Mouse (Mus musculus) adrenal gland, postnatal 10 days (tissue): ENCODE measurements around the gene Rhbdd1. TPM values are rescaled to one million over a fixed set of nuclear protein-coding genes. Genes with fewer than 3 reads are reported as not detected.
A peak's percentile ranks its signal among the peaks of the same experiment; 100 is the strongest.

Experiments used
- DNase-seq: peaks from one replicate; pipeline ENCODE4 v3.0.0; 2021; ENCODE audit warnings: mixed read lengths
- total RNA-seq, 2 experiments: library from RNA; stranded (reverse); gene quantifications; 2 replicates each; pipeline ENCODE4 v1.2.3; 2021

Gene Rhbdd1
- total RNA-seq, 2 experiments from 2014 or later = 20.4 to 21.2 TPM

DNA sequence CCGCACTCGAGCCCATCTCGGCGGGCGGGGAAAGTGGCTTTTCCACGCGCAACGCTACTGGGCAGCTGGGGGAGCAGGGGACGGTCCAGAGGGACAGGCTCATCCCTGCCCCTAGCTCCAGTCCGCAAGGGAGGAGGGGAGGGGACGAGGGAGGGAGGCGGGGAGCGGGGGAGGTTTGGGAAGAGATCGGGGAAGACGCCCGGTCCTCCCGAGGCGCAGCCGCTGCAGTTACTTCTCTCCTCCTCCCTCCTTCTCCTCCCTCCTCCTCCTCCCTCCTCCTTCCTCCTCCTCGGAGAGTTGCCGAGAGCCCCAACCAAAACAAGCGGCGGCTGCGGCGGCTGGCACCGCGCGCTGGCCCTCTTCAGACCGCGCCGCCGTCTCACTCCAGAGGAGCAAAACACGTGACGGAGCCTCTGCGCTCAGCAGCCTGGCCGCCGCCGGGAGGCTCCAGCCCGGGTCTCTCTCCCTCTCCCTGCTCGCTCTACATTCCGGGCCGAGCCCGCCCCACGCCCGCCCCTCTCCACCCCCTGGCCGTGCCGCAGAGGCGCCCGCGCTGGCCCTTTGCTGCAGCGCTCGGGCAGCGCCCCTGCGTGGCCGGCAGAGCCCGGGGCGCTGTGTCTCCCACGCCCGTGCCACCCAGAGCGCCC lies 25.0 kb upstream of the Rhbdd1 start, which contains the start of gene Irs1:
Irs1 (minus strand) TSS at position 266 of the 647 bp plus-strand sequence.
- peak; percentile 93 for DNase-seq

- DNase-seq = no peak
Measured at GRCm38 (mm10) chr1:82291930-82292712, 24.1 kb upstream of the Rhbdd1 start.

- peak; percentile 64 for DNase-seq
Measured at GRCm38 (mm10) chr1:82292771-82293170, 23.5 kb upstream of the Rhbdd1 start.

- DNase-seq = peak; percentile 43
Measured at GRCm38 (mm10) chr1:82294102-82294501, 22.1 kb upstream of the Rhbdd1 start.

- no peak for DNase-seq
Measured at GRCm38 (mm10) chr1:82298586-82298985, 17.7 kb upstream of the Rhbdd1 start.

GRCm38 (mm10) chr1:82304483-82304882 lies 11.8 kb upstream of the Rhbdd1 start:
- no peak for DNase-seq

DNA sequence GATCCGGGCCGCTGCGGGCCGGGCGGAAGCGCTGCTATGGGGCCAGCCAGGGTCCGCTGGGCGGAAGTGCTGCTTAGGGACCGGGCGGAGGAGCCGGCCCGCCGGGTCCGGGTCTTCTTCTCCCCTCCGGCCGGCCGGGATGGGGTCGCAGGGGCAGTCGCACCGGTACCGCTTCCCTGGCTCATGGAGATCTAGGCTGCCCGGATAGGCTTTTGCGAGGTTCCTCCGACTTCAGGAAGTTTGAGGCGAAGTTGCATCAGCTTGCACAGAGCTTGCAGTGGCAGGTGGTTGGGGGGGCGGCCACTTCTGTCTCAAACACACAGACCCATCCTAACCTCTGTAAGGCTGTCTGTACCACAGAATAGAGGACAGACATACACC lies 484 bp downstream of the Rhbdd1 start:
- peak; percentile 54 for DNase-seq

GRCm38 (mm10) chr1:82320456-82320855 lies 4.2 kb downstream of the Rhbdd1 start:
- DNase-seq = no peak

DNA sequence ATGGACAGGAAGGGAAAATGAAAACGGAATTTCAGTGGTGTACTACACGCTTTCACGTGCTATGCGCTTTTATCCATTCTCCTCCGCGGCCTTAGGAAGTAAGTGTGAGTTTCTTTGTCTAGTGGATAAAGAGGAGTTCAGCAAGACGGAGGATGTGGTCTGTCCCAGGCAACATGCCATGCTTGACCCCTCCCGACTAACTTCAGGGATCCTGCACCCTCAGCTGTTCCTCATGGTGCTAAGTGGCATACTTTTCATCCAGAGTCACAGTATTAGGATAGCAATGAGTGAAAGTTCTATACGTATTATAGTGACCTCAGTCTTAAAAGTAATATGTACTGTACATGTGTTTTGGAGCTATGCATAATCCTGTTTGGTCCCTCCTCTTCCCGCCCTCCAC lies 4.6 kb downstream of the Rhbdd1 start:
- no peak for DNase-seq

- no peak for DNase-seq
Measured at GRCm38 (mm10) chr1:82321441-82321840, 5.2 kb downstream of the Rhbdd1 start.

DNA sequence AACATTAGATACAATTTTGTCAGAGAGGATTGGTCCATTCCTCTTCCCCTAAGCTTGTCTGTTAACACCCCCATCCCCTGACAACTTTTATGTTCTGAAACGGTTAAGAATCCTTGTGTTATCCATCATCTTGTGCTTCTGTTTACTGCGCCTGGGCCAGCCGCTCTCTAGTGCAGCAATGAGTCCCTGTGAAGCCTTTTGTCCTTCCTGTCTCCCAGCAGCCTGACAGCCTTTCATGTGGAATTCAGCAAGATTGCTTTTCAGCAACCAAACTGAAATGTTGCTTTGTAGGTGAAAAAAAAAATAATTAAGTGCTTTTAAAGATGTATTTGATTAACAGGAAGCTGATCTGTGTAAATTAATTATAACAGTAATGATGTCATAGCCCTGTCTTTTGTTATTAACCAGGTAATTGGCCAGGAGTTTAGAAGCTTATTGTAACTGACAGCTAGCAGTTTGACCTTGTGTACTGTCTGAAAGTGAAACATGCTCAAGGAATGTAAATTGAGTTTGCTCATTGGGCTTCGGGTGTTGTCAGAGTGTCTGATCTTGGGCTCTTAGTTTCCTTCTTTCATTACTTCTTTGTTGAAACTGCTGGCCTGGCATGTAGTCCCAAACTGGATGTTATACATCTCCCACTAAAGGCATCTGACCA lies 8.0 kb downstream of the Rhbdd1 start:
- no peak for DNase-seq

DNA sequence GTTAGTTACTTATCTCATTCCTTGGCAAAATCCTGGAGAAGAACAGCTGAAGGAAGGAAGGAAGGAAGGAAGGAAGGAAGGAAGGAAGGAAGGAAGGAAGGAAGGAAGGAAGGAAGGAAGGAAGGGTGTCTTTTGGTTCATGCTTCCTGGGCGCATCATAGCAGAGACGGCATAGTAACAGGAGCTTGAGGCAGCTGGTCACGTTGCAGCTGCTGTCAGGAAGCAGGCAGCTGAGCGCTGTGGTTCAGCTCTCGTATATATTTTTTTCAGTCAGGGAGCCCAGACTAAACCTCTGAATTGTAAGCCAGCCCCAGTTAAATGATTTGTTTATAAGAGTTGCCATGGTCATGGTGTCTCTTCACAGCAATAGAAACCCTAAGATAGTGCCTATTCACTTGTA lies 9.9 kb downstream of the Rhbdd1 start:
- DNase-seq = no peak

GRCm38 (mm10) chr1:82328033-82328775 lies 12.0 kb downstream of the Rhbdd1 start:
- no peak for DNase-seq

GRCm38 (mm10) chr1:82329237-82329953 lies 13.1 kb downstream of the Rhbdd1 start:
- no peak for DNase-seq

DNA sequence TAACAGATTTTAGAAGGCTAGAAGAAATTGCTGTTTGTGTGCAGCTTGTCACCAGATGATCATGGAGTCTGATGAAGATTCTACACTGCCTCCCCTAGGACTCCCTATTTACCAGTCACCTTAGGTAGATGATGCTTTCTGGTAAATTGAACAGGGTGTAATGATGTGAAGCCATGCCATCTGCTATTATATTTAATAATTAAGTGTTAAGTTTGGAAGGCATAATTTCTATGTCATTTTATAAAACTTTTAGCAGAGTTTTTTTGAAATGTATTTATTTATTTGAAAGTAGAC lies 13.6 kb downstream of the Rhbdd1 start:
- no peak for DNase-seq

- no peak for DNase-seq
Measured at GRCm38 (mm10) chr1:82334506-82334905, 18.3 kb downstream of the Rhbdd1 start.

DNA sequence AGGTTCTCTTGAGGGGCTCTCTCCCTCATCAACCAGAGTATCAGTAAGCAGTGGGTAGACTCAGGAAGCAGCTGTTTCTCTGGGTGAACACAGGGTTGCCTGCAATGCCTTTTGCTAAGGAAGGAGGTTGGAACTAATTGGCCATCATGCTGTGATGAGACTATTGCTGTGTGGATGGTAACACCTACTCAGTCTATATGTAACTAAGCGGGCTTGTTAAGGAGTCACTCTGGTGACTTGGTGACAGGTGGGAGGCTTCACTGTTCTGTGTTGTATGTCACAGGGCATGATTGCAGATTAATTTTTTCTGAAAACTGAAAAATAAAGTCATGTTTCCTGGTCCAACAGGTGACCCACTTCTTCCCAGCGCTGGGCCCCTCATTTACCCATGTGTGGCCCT lies 36.8 kb downstream of the Rhbdd1 start:
- no peak for DNase-seq

GRCm38 (mm10) chr1:82353755-82354154 lies 37.5 kb downstream of the Rhbdd1 start:
- no peak for DNase-seq

- peak; percentile 22 for DNase-seq
Measured at GRCm38 (mm10) chr1:82358871-82359647, 42.8 kb downstream of the Rhbdd1 start.

DNA sequence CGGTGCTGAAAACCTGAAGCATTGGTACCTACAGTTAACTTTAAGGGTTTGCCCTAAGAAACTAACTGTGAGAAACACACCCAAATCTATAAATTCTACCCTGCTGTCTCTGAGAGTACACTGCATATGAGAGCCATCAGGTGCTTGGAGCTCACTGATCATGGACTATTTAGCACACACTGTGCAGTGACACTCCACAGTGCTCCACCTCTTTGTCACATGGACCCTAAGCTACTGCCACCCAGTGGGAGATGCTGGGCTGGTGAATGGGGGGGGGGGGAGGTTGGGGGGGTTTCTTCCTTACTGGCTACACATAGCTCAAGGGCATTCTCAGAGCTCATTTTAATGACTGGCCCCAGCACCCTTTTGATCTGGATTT lies 43.4 kb downstream of the Rhbdd1 start:
- DNase-seq = no peak

GRCm38 (mm10) chr1:82361240-82361639 lies 45.0 kb downstream of the Rhbdd1 start:
- DNase-seq = no peak
